Mouse (Mus musculus) left cerebral cortex, adult 18-20 months (tissue): ENCODE data around the gene Cox19. TPM values are rescaled to one million over a fixed set of nuclear protein-coding genes. Genes with fewer than 3 reads are reported as not detected.
"Not testable (repeated sequence)": the region's sequence is repeated elsewhere in the genome, so short reads cannot be mapped to it uniquely, and the experiment has no call there.

ENCODE experiments used
- DNase-seq, 2 experiments: peaks; one replicate each; pipeline ENCODE4 v3.0.0; 2021 to 2022; ENCODE audit warnings: low spot score in 2 of 2, mixed read lengths in 1 of 2
- long read RNA-seq, 2 experiments: library from polyadenylated mRNA; stranded (forward); transcript quantifications; one replicate each; pipeline ENCODE4 v2.0.0; 2021
- total RNA-seq, 2 experiments: library from RNA; stranded (reverse); gene quantifications; 2 replicates each; pipeline ENCODE4 v1.2.3; 2021

Cox19 gene
- total RNA-seq, result 10 to 100 TPM; 66.8 to 67.7 TPM
- long read RNA-seq, experiment 1, transcript Cox19-201 (3 exons, 2,461 nt), result major isoform, 24 of 31 reads
- long read RNA-seq, experiment 1, partial matches to known transcripts, result 0 of 31 reads
- long read RNA-seq, experiment 1, other reads (novel, unspliced or antisense), result 6 of 31 reads
- long read RNA-seq, experiment 2, transcript Cox19-201 (3 exons, 2,461 nt), result major isoform, 18 of 26 reads
- long read RNA-seq, experiment 2, partial matches to known transcripts, result 1 of 26 reads
- long read RNA-seq, experiment 2, other reads (novel, unspliced or antisense), result 7 of 26 reads

DNA sequence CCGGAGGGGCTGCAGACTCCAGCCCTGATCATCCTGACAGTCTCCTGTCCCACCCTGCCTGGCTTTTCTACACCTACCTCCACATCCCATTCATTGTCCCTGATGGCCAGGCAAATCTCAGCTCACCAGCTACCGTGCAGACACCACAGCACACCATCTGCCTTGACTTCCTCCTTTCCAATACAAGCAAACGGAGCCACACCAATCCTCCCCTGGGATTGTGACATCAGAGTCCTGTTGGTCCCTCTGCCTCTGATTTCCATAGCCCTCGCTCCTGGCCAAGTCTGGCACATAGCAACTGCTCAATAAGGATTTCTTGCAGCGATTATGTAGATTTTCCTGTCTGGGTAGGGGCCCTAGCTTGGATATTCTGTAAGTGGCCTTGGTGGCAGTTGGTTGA is at the start of gene Cox19:
Cox19 (minus strand) TSS at position 285 of the 400 bp plus-strand sequence.
- DNase-seq, result no peak

GRCm38 (mm10) chr5:139399991-139400390 is 48.8 kb upstream of the Cox19 start:
- no peak for DNase-seq

DNA sequence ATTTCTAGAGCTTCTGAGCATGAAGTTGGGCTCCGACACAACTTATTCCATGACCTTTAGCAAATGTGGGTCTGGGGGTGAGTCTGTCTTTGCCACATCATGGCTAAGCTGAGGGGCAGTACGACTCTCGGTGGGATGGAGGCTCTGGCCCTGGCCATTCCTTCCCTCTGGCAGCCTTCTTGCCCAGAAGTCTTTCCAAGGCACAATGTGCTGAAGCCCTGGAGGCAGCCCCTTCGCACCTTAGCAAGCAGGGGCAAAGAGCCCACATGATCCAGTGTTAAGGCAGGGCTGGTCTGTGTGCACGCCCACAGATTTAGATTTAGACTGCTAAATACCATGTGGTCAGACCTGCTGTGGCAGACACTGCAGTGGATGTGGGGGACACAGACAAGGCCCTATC is 47.6 kb upstream of the Cox19 start:
- no peak for DNase-seq

DNA sequence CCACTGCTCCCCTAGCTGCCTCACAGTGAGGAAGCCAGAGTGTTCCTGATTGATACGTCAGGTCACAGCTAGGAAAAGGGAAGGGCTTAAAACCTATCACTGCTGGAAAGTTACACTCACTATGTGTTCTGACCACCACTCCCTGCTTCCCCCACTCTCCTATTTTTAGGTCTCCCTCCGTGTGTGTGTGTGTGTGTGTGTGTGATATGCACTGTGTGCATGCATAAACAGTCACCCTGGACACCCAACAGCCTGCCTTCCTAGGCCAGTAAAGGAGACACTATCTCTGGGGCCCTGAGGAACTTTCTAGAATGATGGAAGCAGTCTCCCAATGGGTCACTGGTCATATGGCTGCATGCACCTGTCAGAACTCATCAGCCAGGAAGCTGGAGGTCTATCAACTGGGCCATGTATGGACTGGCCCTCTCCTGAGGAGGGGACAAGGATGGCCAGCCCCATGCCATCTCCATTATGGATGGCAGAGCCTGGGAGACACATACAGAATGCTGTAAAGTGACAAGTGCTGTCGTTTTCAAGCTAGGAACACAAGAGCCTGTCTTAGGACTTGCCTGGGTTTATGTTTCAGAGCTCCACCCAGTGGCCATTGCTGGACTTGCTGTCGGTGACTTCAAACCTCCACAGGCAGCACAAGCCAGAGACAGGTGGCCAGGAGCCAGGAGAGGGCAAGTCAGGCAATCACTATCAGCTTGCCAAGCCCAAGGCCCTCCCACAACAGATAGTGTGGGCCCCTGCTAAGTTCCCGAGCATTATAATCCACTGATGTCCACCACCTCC is 46.9 kb upstream of the Cox19 start:
- DNase-seq, result peak; percentile 90 to 93

DNA sequence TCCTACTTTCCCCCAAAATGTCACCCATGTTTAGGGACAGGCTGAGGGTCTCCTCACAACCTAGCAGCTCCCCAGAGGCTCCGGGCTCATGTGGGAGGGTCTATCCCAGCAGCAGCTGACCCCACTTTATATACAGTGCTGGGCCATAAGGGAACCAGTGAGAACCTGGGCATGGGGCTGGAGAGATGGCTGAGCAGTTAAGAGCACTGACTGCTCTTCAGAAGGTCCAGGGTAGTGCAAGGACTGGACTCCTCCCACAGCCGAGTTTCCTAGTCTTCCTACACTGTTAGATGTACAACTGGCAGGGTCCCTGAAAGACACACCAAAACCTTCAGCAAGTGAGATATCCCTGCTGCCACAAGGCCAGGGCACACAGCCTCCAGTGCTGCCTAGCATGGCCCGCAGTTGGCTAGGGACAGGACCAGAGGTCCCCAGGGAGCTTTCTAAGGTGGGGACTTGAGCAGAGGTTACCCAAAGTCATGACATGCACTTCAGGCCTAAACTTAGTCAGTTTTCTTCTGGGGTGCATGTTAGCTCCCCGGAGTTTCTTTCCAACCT is 46.2 kb upstream of the Cox19 start:
- DNase-seq, result no peak

DNA sequence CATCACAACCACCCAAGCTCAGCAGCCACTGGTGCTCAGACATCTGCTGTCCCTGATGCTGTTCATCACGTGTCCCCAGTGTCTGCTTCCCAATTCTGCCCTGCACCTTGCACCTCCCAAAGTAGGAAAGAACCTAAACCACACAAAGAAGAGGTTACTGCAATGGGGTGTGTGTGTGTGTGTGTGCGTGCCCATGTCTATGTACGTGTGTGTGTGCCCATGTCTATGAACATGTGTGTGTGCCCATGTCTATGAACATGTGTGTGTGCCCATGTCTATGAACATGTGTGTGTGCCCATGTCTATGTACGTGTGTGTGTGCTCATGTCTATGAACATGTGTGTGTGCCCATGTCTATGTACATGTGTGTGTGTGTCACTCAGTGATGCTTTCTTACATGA is 44.3 kb upstream of the Cox19 start:
- DNase-seq, result no peak

- no peak for DNase-seq
Observed at GRCm38 (mm10) chr5:139394399-139394798, 43.2 kb upstream of the Cox19 start.

DNA sequence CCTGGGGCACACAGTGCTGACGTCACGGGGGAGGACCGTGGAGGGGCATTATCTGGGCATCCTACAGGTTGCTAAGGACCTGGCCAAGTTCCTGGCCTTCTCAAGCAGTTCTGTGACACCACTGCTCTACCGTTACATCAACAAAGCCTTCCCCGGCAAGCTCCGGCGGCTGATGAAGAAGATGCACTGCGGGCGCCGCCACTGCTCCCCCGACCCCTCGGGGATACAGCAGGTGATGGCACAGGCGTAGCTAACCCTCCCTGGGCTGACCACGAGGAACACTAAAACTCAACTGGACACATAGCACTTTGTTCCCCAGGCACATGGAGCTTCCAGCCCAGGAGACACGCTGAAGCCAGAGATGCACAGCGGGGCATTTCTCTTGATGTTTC is 42.0 kb upstream of the Cox19 start:
- no peak for DNase-seq

GRCm38 (mm10) chr5:139392219-139393196 is 41.3 kb upstream of the Cox19 start:
- DNase-seq, result no peak

DNA sequence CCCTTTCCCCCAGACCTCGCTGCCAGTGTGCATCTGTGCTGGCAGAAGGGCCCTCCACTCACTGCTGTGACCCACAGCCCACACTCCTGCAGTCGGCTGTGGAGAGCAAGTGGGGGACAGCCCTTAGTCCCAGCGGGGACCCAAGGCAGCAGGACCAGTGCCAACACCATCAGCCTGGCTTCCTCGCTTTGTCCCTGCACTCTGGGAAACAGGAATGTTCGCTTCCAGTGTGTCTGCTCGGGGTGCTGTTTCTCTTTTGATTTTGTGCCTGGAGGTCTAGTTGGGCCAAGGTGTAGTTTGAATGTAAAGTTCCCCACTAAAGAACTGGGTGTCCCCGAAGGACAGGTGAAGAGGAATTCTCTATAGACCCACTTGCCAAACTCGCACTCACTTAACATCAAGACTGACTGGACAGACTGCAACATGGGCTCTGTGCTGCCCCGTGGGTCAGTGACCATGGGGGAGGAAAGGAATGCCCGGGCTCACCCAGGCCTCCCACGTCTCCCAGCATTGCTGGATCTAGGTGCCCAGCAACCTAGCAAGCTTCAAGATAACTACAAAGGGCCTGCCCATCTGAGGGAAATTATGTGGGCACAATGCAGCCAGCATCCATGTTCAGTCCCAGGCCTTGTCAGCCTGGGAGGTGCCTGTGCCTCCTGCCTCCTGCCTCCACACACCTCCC is 40.2 kb upstream of the Cox19 start:
- no peak for DNase-seq

DNA sequence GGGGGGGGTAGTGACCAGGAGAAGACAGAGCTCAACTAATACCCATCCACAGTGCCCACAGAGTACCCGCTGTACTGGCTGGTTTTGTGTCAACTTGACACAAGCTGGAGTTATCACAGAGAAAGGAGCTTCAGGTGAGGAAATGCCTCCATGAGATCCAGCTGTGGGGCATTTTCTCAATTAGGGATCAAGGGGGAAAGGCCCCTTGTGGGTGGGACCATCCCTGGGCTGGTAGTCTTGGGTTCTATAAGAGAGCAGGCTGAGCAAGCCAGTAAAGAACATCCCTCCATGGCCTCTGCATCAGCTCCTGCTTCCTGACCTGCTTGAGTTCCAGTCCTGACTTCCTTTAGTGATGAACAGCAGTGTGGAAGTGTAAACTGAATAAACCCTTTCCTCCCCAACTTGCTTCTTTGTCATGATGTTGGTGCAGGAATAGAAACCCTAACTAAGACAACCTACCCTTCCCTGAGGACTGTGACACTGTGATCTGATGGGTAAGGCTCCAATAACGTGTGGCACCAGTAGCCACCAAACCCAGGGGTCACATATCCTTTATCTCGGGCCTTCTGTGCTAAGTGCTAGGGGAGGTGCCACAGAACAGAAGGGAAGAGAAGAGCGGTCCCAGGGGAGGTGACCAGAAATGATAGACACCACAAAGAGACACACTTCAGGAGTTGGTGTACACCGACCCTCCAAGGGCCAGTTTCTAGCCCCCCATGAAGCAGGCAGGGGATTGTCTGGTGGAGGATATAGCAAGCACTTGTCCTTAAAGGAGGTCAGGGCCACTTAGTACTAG is 39.3 kb upstream of the Cox19 start:
- DNase-seq, result not testable (repeated sequence)

GRCm38 (mm10) chr5:139389676-139390061 is 38.5 kb upstream of the Cox19 start:
- DNase-seq, result peak; percentile 50 to 61

GRCm38 (mm10) chr5:139388694-139389675 is 37.8 kb upstream of the Cox19 start:
- DNase-seq, result no peak

DNA sequence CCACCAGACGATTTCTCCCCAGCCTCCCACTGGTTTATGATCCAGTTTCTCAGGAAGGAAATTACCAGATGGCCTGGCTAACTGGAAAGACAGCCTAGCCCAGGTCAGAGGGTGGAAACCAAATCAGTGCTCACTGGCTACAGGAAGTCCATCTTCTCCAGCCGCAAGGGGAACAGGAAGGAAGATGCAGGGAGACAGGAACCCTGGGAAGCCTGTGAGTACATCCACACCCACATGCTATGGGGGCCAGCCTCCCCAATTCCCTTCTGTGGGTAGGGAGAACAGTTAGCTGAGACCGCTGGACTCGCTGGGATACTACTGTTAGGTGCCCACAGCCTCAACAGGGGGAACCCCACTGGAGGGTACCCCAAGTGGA is 37.0 kb upstream of the Cox19 start:
- no peak for DNase-seq

GRCm38 (mm10) chr5:139387329-139388194 is 36.3 kb upstream of the Cox19 start:
- no peak for DNase-seq

GRCm38 (mm10) chr5:139386047-139386446 is 34.8 kb upstream of the Cox19 start:
- no peak for DNase-seq

DNA sequence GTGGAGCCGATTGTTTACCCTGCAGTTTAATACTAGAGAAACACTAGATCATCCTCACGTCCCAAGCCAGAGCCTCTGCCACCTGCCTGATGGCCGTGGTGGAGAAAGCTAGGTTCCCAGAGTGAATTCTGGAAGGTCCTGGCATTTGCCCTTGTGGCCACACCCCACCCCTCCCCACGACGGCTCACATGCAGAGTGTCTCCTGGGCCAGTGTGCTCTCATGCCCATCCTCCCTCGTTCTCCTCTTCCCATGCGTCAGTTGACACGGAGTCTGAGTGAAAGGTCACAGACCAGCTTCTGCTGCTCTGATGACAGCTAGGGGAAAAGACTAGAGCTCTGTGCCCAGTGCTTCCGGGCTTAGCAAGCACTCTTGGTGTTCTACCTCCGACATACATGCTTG is 33.3 kb upstream of the Cox19 start:
- no peak for DNase-seq

DNA sequence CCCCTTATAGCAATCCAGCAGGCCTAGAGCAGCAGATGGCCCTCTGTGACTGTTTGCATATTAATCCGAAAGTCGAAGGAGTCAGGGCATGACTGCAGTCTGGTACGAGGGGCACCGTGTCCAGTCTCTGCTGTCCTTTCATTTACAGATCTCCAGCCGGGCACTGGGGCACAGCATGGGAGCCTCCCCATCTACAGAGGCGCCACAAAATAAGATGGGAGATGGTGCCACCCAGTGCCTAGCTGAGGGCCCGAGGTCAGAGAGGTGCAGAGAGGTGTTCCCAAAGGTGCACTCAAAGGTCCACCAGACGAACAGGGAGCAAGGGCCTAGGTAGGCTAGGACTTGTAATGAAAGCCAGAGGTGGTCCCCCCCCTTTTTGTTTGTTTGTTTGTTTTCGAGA is 32.0 kb upstream of the Cox19 start:
- DNase-seq, result no peak
